Mouse (Mus musculus) spleen, adult 2 months (tissue): ENCODE data around the gene Kif20b. TPM values are rescaled to one million over a fixed set of nuclear protein-coding genes. Genes with fewer than 3 reads are reported as not detected.

Experiments
- DNase-seq, 2 experiments: peaks; one replicate each; pipeline versions ENCODE4 v3.0.0 to v3.0.0-alpha.2; 2012 to 2021; ENCODE audit warnings: low spot score in 2 of 2, low read depth in 1 of 2
- H3K27ac ChIP-seq: fragments of 200-500 bp; 2 replicates; pipeline ENCODE4 v1.5.1; 2012; ENCODE audit warnings: low read length, inconsistent platforms; ENCODE audit not compliant: insufficient read depth
- H3K27me3 ChIP-seq: fragments of 200-500 bp; 2 replicates; pipeline ENCODE4 v1.6.1; 2012; ENCODE audit warnings: mild to moderate bottlenecking, moderate library complexity, low read length, inconsistent platforms; ENCODE audit not compliant: control insufficient read depth, insufficient read depth
- H3K36me3 ChIP-seq: fragments of 200-500 bp; 2 replicates; pipeline ENCODE4 v1.6.1; 2012; ENCODE audit warnings: mild to moderate bottlenecking, low read length, inconsistent platforms; ENCODE audit not compliant: control insufficient read depth, insufficient read depth
- H3K4me1 ChIP-seq: fragments of 200-500 bp; 2 replicates; pipeline ENCODE4 v1.6.1; 2011; ENCODE audit warnings: inconsistent platforms; ENCODE audit not compliant: control insufficient read depth, insufficient read depth, insufficient read length
- H3K4me3 ChIP-seq: fragments of 200-500 bp; 2 replicates; pipeline ENCODE4 v1.5.1; 2011; ENCODE audit warnings: mild to moderate bottlenecking, inconsistent platforms; ENCODE audit not compliant: insufficient read depth, insufficient read length; ENCODE audit errors: extremely low read depth
- CTCF ChIP-seq: fragments of 200-500 bp; IDR thresholded peaks from 2 replicates; pipeline ENCODE4 v1.5.1; 2011; ENCODE audit warnings: mild to moderate bottlenecking, inconsistent platforms; ENCODE audit not compliant: insufficient read depth, insufficient read length, insufficient replicate concordance; ENCODE audit errors: extremely low read depth
- POLR2A ChIP-seq: fragments of 200-500 bp; IDR thresholded peaks from 2 replicates; pipeline ENCODE4 v1.6.1; 2011; ENCODE audit warnings: low read depth, low read length, inconsistent platforms
- whole genome bisulfite sequencing: fragments of 180-500 bp; shearing (Covaris S2); methylation state at CpG from one replicate; pipeline ENCODE4 v1.1.7; 2018; 5-methylcytosine and 5-hydroxymethylcytosine counted together
- polyA plus RNA-seq: library from polyadenylated mRNA; depleted of rRNA; stranded (reverse); fragments of >200 nt; gene quantifications from 2 replicates; pipeline ENCODE4 v1.2.3, GENCODE M21; 2012

The Kif20b gene
- polyA plus RNA-seq, 1 experiment: 0.47 TPM

DNA sequence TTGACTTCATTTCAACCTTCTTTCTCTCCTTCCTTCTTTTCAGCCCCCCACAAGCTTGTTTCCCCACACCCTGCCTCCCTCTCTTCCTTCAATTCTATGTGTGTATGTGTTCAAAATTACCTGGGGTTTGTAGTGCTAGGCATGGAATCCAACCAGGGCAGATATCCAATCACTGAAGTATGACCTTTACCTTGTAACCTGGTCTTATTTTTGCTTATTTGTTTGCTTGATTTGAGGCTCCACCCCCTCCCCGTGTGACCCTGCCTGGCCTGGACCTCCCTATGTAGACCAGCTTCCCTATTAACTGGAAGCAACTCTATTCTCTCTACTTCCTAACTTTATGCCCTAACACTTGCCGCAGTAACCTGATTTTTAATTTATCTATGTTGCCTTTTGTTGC is 39.7 kb upstream of the Kif20b start:
- peaks cover 5% of the 10 kb centered on the region for H3K4me1 ChIP-seq
- WGBS: 77% methylated on average over 2 of the region's 2 CpGs
- no peak for TF ChIP-seq POLR2A
- no peak for TF ChIP-seq CTCF

DNA sequence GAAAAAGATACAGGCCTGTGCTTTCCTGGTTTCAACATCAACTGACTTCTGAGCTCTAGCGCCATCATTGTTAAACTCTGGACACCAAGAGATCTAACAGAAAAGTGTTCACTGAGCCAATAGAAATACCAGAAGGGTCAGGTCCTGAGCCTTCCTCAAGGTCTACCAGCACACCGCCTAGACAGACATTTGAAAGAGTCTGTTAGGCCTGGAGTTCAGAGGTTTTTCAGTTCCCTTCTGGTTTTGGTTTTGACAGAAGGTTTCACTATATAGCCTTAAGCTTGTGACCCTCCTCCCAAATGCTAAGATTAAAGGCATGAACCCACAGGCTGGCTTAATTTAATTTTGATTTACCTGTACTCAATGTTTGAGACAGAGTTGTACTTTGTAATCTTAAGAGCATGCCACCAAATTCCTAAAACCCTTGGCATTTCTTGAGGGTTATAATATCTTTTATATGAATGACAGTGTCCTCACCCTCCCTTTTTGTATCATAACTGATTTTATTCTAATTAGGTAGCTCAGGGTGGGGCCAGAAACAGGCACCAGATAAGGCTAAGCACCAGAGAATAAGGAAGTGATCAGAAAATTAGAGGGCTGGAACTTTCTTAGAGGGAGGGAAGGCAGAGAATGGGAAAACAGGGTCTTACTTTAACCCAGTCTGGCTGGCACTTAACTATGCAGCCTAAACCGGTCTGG is 38.5 kb upstream of the Kif20b start:
- 51% methylated on average over 3 of the region's 3 CpGs for WGBS
- TF ChIP-seq POLR2A (no peak), CTCF (no peak)
- Histone ChIP-seq H3K27ac (no peak overlapping the region), H3K36me3 (no peaks in the 10 kb centered on the region), H3K27me3 (no peaks in the 10 kb centered on the region), H3K4me3 (no peak overlapping the region), H3K4me1 (peaks cover 5% of the 10 kb centered on the region)
- no peak for DNase-seq

More for the DNA sequence above, 39.7 kb upstream of the Kif20b start:
- H3K4me3 ChIP-seq: no peak overlapping the region
- H3K27me3 ChIP-seq: no peaks in the 10 kb centered on the region
- DNase-seq: no peak
- no peaks in the 10 kb centered on the region for H3K36me3 ChIP-seq
- no peak overlapping the region for H3K27ac ChIP-seq

DNA sequence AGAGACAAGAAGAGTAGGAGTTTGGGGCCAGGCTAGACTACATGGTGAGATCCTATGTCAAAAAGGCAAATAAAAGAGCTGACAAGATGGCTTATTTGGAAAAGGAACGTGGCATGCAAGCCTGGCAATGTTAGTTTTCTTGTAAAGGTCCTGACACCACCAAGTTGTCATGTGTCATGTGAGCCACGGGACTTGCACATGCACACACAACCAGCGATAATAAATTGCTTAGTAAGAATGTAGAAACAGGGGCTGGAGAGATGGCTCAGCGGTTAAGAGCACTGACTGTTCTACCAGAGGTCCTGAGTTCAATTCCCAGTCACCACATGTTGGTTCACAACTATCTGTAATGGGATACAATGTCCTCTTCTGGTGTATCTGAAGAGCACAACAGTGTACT is 35.8 kb upstream of the Kif20b start:
- no peak for DNase-seq
- Histone ChIP-seq H3K4me1 (no peaks in the 10 kb centered on the region; the same call in 1 of the 2 replicates), H3K27me3 (no peaks in the 10 kb centered on the region), H3K27ac (no peak overlapping the region), H3K4me3 (no peak overlapping the region), H3K36me3 (no peaks in the 10 kb centered on the region)
- TF ChIP-seq POLR2A: no peak
- no peak for TF ChIP-seq CTCF
- WGBS: 89% methylated on average over 4 of the region's 4 CpGs

DNA sequence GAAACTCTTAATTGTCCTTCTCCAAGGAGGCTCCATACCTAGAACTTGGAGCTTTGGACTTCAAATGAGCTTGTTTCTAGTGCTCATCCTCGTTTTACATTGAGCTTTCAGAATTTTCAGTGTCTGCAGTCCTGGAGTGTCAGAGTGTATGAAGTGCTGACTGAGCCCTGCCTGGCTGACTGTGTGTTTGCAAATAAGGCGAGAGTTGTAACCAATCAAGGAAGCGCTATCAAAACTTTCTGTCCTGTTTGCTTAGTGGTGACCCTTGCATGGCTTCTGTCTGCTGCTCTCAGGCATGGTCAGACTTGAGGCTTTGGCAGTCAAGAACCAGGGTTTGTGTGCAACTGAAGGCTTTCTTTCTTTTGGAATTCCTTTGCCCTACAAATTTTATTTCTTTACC is 31.2 kb upstream of the Kif20b start:
- no peak overlapping the region for H3K27ac ChIP-seq
- H3K36me3 ChIP-seq: no peaks in the 10 kb centered on the region
- no peaks in the 10 kb centered on the region for H3K27me3 ChIP-seq
- DNase-seq: no peak
- 79% methylated on average over 3 of the region's 3 CpGs for WGBS
- H3K4me3 ChIP-seq: no peak overlapping the region
- no peaks in the 10 kb centered on the region for H3K4me1 ChIP-seq
- no peak for TF ChIP-seq CTCF

GRCm38 (mm10) chr19:34891590-34891989 is 30.6 kb upstream of the Kif20b start:
- TF ChIP-seq POLR2A (no peak), CTCF (no peak)
- no peaks in the 10 kb centered on the region for H3K4me1 ChIP-seq
- H3K4me3 ChIP-seq: no peak overlapping the region
- H3K36me3 ChIP-seq: no peaks in the 10 kb centered on the region
- H3K27me3 ChIP-seq: no peaks in the 10 kb centered on the region
- DNase-seq: no peak
- no peak overlapping the region for H3K27ac ChIP-seq
- WGBS: 85% methylated on average over 1 of the region's 1 CpGs

DNA sequence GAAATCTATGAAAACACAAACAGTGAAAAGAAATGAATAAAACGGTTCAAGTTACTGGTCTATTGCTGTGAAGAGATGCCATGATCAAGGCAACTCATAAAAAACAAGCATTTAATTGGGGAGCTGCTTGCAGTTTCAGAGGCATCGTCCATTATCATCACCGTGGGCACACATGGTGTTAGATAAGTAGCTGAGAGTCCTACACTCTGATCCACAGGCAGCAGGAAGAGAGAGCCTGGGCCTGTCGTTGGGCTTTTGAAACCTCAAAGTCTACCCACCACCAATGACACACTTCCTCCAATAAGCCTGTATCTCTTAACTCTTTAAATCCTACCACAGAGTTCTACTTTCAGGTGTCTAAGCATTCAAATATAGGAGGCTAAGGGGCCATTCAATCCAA is 27.1 kb upstream of the Kif20b start:
- no peak for DNase-seq
- WGBS: 41% methylated on average over 4 of the region's 4 CpGs
- H3K27me3 ChIP-seq: no peaks in the 10 kb centered on the region
- no peak overlapping the region for H3K4me3 ChIP-seq
- no peaks in the 10 kb centered on the region for H3K4me1 ChIP-seq
- H3K36me3 ChIP-seq: no peaks in the 10 kb centered on the region
- TF ChIP-seq CTCF (no peak), POLR2A (no peak)
- no peak overlapping the region for H3K27ac ChIP-seq
